Mouse (Mus musculus): ENCODE measurements around the gene Nom1.
"Not testable (repeated sequence)": the region's sequence is repeated elsewhere in the genome, so short reads cannot be mapped to it uniquely, and the experiment has no call there.

Nom1 gene

DNA sequence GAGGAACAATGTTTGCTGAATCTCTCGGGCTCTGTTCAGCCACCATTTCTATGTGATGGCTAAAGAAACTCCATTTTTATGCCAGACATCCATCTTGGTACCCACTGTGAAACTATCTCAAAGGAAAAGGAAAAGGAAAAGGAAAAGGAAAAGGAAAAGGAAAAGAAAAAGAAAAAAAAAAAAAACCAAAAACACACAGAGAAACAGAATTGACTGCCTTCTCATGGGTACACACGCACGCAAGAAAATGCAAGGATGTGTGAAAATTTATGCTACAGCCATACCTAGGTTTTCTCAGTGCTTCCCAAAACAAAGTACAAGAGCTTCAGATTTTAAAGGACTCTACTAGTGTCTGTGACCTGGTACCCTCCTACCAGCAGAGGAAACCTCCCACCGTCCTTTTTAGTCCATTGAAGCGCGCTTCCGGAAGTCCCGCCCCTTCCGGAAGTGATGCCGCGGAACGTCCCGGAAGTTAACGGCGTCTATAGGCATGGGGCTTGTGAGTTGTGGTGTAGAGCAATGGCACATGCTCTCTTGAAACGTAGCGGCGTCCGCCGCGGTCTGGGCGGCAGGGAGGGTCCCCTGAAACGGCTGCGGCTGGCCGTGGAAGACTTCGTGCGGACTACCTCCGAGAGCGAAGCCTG lies at the start of gene Nom1:
Nom1 (plus strand) TSS at position 437 of the 644 bp plus-strand sequence.
- CTCF ChIA-PET, result no interaction called here

- CTCF ChIA-PET, result no interaction called here
These were observed 46.9 kb upstream of the Nom1 start for GRCm38 (mm10) chr5:29387591-29387990.

- CTCF ChIA-PET, result no interaction called here
These were observed 46.1 kb upstream of the Nom1 start for GRCm38 (mm10) chr5:29388181-29388943.

DNA sequence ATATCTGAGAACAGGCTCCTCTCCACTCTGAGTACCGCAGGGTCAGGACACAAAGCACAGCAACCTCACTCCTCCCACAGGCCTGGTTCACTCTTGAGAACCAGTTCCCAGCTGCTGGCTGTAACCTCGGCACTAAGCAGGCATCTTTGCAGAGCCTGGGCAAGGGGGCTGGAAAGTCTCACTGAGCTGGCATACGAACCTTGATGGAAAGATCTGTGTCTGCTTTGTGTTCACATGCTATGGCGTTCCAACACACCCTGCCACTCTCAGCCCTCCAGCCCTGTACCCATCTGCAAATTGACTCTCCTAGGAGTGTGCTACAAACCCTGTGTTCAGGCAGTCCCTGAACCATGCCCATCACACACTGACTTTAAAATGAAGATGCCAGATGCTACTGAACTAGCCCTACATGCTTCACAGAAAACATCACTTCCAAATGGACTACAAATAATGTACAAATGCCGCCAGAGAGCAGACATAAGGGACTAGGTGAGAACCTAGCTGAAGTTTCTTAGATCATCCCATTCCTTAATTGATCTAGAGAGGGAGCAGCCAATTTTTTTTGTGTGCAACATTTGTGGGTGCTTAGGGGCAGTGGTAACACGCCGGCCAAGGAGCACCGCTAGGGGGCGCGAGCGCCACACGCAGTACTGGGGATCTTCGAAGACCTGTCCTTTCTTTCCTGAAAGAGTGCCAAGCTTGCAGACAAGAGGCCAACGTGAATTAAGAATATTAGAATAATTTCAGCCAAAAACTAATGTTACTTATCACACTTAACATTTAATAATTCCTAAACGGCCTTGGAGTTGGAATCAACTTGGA lies 45.3 kb upstream of the Nom1 start:
- CTCF ChIA-PET, result no interaction called here

DNA sequence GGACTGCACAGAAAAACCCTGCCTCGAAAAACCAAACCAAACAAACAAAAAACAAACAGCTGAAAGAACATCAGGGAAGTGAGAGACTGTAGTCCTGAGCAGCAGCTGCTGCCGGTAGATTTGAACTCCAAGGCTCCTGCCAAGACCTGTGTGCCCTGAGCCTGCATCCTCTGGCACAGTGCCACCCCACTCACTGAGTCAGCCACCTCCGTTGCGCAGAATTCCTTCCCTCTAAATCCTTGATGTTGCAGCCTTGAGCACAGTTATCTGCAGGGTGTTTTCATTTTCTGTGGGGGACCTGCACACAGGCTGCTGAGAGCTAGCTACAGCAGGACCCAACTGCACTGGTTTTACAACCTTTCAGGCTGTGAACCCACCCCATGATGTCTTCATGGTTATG lies 36.0 kb upstream of the Nom1 start:
- CTCF ChIA-PET, result no interaction called here

GRCm38 (mm10) chr5:29410854-29411253 lies 23.6 kb upstream of the Nom1 start:
- CTCF ChIA-PET, result no interaction called here

GRCm38 (mm10) chr5:29413041-29413440 lies 21.4 kb upstream of the Nom1 start:
- CTCF ChIA-PET, result no interaction called here

- CTCF ChIA-PET, result not testable (repeated sequence)
These were observed 11.1 kb upstream of the Nom1 start for GRCm38 (mm10) chr5:29423330-29423729.

DNA sequence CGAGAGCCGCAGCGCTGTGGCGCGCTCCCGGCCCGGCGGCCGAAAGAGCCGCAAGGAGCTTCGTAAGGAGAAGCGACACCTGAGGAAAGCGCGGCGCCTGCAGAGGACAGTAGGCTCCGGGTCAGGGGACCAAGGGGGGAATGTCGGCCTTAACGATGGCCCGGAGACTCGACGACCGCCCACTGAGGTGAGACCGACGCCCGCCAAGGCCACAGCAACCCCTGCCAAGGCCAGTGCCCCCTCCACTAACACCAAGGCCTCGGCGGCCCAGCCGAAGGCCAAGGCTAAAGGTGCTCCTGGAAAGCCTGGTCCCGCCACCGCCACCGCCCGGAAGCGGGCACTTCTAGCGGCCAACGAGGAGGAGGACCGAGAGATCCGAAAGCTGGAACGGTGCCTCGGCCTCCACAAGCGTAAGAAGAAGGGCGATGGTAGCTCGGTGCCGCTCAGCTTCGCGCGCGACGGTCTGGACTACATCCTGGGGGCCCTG lies 451 bp downstream of the Nom1 start:
- CTCF ChIA-PET, result no interaction called here

GRCm38 (mm10) chr5:29435491-29435890 lies 1.0 kb downstream of the Nom1 start:
- CTCF ChIA-PET, result no interaction called here

DNA sequence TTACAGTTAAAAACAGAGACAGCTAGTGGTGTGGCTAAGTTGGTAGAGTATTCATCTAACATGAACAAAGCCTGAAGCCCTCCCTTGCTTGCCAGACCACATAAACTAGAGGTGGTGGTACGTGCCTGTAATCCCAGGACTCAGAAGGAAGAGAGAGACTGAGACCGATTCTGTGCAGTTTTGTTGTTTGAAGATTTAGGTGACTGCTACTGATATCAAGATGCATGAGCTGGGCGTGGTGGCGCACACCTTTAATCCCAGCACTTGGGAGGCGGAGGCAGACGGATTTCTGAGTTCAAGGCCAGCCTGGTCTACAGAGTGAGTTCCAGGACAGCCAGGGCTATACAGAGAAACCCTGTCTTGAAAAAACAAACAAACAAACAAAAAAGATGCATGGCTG lies 2.3 kb downstream of the Nom1 start:
- CTCF ChIA-PET, result interaction anchor here (0.6 kb wide), 1 partner anchor 139 kb away, joined by 4 read pairs; no protein-coding TSS in a partner anchor

DNA sequence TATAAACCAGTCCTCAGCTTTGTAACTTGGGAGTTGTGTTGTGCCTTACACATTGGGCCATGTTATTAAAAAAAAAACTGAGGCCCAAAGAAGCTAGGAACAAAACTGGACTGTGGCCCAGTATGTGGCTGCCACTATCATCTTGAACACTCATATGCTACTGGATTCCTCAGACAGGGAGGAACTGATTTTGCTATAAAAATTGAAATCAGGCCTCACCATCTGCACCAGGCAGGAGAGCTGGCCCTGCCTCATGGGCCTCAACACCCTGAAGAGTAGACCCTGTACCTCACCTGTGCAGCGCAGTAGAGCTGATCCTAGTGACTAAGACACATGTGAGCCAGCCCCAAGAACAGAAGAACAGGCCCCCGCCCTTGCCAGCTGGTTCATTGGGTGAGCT lies 10.8 kb downstream of the Nom1 start:
- CTCF ChIA-PET, result no interaction called here

GRCm38 (mm10) chr5:29452352-29452751 lies 17.9 kb downstream of the Nom1 start:
- CTCF ChIA-PET, result no interaction called here

GRCm38 (mm10) chr5:29456895-29457656 lies 22.6 kb downstream of the Nom1 start:
- CTCF ChIA-PET, result no interaction called here

- CTCF ChIA-PET, result no interaction called here
These were observed 28.7 kb downstream of the Nom1 start for GRCm38 (mm10) chr5:29462943-29463686.

DNA sequence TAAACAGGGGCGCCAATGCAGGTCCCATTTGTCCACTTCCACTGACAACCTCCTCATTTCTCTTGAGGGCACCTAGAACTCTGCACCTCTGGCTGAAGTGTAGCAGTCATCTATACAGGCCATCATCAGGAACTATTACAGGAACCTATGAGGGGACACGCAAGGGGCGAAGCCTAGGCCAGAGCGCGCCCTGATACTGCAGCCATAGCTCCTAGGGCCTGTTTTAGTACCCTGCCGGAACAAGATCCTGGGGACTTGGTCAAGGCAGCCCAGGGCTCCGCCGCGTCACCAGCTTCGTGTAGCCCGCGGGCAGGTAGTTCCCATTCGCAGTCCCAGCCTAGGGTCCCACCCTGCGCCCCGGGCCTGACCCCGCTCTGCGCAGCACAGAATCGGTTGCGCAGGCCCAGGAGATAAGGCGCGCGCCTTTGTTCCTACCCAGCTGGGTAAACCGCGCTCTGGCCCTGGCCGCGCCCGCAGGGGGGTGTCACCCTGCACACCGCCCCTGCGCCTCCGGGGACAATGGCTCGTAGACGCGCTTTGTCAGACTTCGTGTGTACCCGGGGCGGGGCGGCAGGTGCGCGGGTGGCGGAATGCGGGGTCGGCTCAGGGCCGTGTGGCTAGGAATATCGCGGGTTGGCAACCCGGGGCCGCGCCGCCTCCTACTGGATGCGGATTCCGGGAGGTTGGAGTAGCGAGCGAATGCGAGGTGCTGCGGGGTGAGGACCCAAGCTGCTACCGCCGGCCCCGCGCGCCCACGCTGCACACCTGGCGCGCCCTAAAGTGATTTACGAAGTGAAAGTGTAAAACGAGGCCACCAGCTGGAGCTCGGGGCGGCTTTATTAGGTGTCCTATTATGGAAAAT lies 33.3 kb downstream of the Nom1 start:
- CTCF ChIA-PET, result no interaction called here

- CTCF ChIA-PET, result no interaction called here
These were observed 34.0 kb downstream of the Nom1 start for GRCm38 (mm10) chr5:29468351-29469065.

- CTCF ChIA-PET, result no interaction called here
These were observed 35.0 kb downstream of the Nom1 start for GRCm38 (mm10) chr5:29469501-29469900.

DNA sequence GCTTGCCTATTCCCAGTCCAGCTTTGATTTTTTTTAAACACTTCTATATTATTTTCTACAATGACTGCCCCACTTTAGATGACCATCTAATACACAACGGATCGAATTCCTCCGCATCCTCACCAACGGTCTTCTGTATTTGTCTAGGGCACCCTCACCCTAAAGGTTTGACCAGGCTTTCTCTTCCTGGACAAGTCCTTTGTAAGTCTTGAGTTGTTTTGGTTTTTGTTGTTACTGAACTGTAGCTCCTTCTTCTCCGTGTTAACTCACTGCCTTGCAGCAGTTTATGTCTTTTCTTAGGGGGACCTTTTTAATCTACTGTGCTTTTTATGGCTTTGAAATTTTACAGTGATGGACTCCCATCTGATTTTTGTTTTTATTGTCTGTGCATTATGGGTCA lies 35.8 kb downstream of the Nom1 start:
- CTCF ChIA-PET, result no interaction called here
